Mouse (Mus musculus) bone marrow, adult 2 months (tissue): ENCODE data around the gene Aff1.

Experiments
- CTCF ChIP-seq: fragments of 200-500 bp; IDR thresholded peaks from 2 replicates; pipeline ENCODE4 v1.5.1; 2011; ENCODE audit warnings: low read length, control low read depth; ENCODE audit not compliant: control insufficient read depth, insufficient read depth
- POLR2A ChIP-seq: fragments of 200-500 bp; IDR thresholded peaks from 2 replicates; pipeline ENCODE4 v1.6.1; 2011; ENCODE audit warnings: low read depth, mild to moderate bottlenecking, control low read depth, low read length, borderline replicate concordance; ENCODE audit not compliant: control insufficient read depth

GRCm38 (mm10) chr5:103692531-103693040 is 412 bp downstream of the Aff1 start:
- no peak for TF ChIP-seq CTCF
- no peak for TF ChIP-seq POLR2A
